Mouse (Mus musculus) adrenal gland, adult (tissue): ENCODE data around the gene Trim8.

Experiments used
- DNase-seq, 2 experiments: peaks; one replicate each; pipeline ENCODE4 v3.0.0; 2022 to 2023; ENCODE audit warnings: low spot score in 1 of 2; ENCODE audit not compliant: inconsistent age in 2 of 2

The Trim8 gene

DNA sequence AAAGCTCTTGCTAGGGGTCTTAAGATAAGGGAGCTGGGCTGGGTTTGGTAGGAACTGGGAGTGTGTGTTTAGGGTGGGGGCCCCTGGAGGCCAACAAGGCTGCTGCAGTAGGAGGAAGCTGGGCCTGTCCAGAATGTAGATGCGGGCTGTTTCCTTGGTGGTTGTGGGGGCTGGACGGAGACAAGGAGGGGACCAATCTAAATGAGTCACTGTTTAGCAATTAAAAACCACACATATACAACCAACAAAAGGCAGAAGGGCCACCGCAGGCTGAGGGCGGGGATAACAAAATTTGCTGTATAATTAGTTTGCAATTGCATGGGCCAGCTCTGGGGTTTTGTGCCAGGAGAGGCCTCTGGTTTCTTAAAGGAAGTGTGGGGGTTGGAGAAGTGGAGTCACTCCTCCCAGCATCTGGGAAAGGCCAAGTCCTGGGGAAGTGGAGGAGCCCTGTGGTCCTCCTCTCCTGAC is 2.6 kb downstream of the Trim8 start:
- DNase-seq = peak in 1 of 2 experiments; percentile 70

- peak in 1 of 2 experiments; percentile 63 for DNase-seq
Measured at GRCm38 (mm10) chr19:46504822-46505417, 3.4 kb downstream of the Trim8 start.

DNA sequence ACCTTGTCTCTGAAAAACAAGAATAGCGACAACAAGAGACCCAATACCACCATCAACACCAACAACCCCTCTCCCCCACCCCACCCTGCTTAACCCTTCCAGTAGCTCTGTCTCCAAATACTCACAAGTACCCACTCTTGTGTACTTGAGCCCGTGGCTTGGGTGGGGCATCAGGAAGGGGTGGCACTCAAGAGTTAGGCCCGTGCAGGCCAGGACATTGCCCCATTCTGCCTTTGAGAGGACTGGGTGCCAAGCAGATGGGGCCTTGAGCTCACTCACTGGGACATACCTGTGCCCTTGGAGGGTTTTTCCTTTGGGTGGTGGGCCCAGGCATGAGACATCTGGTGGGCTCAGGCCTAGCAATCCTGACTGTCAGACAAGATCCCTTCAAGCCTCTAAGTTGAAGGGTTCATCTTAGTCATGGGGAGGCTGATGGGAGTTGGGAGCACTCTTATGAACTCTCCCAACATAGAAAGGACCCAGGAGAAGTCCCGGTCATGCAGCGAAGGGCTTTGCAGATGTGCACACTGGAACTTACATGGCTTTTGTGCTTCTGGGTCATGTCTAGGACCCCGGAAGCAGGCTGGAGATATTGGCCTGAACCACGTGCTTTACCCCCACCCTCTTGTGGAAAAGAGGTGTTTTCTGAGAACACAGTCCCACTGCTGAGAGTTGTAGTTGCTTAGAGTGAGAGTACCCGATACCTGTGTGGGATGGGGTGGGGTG is 4.3 kb downstream of the Trim8 start:
- DNase-seq = peak in 1 of 2 experiments; percentile 52

- DNase-seq = peak in 1 of 2 experiments; percentile 53
Measured at GRCm38 (mm10) chr19:46506372-46506717, 4.8 kb downstream of the Trim8 start.

- peak in 1 of 2 experiments; percentile 54 for DNase-seq
Measured at GRCm38 (mm10) chr19:46507181-46507581, 5.7 kb downstream of the Trim8 start.

- DNase-seq = no peak
Measured at GRCm38 (mm10) chr19:46507806-46508205, 6.3 kb downstream of the Trim8 start.

GRCm38 (mm10) chr19:46508738-46509137 is 7.2 kb downstream of the Trim8 start:
- peak in 1 of 2 experiments; percentile 42 for DNase-seq

DNA sequence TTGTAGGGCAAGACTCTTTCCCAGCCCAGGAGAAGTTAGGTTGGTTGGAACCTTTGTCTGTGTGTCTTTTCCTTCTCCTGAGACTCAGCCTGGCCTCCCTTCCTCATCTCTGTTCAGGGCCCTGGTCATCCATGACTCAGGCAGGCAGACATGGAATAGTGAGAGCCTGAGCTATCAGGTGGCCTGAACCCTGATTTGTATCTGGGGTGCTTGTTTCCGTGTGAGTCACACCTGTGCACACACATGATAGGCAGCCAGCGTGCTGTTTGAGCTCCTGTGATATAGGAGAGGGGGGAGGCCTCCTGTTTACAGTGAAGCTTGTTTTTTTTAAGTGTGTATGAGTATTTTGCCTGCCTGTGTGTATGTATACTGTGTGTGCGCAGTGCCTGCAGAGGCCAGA is 7.7 kb downstream of the Trim8 start:
- DNase-seq = no peak

DNA sequence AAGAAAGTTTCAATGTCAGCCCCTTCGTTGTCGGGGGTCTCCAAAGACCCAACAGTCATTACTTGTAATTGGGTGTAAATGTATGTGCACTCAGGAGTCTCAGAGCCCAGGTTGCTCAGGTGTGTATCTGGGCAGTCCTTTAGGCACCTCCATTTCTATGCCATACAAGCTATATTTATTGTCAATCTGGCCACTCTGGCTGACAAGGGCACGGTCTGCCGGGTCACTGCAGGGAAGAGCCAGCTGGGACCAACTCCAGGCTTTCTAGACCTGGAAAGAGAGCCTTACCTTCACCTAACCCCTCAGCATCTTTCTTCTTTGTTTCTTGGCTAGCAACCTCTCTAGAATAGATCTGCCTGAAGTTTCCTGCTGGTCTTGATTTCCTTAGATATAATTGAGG is 8.2 kb downstream of the Trim8 start:
- peak in 1 of 2 experiments; percentile 44 for DNase-seq

DNA sequence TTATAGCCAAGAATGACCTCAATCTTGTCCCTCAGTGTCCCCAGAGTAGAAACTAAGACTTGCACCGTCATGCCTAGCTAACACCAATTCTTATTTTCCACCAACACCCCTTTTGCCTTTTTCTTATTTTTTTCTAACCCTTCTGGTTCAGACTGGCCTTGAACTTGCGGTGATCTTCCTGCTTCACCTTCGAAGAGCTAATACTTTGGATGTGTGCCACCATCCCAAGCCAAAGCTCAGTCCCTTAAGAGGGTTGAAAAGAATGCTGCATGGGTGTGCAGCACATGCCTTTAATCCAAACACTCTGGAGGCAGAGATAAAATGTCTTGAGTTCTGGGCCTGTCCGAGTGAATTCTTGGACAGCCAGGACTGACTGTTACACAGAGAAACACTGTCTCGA is 8.9 kb downstream of the Trim8 start:
- DNase-seq = peak in 1 of 2 experiments; percentile 47

GRCm38 (mm10) chr19:46510824-46511223 is 9.3 kb downstream of the Trim8 start:
- DNase-seq = no peak

DNA sequence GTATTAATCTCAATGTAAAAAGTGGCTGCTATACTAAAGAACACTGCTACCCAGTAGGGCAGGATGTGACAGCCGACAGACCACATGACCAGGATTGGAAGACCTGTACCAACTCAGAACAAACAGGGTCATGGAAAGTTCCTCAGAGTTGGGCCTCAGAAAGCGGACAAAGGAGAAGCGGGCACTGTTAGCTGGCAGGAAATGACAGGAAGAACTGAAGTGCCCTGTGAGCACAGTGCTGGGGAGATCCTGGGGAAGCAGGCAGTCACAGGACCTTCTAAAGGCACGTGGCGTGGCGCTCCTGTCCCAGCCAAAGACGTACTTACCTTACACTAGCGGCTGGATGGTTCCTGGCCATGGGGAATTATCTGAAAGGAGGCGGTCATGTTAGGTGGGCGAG is 9.8 kb downstream of the Trim8 start:
- peak; percentile 68 to 83 for DNase-seq

- DNase-seq = peak; percentile 31 to 49
Measured at GRCm38 (mm10) chr19:46514387-46514786, 12.9 kb downstream of the Trim8 start.

GRCm38 (mm10) chr19:46515287-46515821 is 13.9 kb downstream of the Trim8 start:
- peak; percentile 19 to 52 for DNase-seq

- peak; percentile 46 to 78 for DNase-seq
Measured at GRCm38 (mm10) chr19:46516667-46517528, 15.4 kb downstream of the Trim8 start.

DNA sequence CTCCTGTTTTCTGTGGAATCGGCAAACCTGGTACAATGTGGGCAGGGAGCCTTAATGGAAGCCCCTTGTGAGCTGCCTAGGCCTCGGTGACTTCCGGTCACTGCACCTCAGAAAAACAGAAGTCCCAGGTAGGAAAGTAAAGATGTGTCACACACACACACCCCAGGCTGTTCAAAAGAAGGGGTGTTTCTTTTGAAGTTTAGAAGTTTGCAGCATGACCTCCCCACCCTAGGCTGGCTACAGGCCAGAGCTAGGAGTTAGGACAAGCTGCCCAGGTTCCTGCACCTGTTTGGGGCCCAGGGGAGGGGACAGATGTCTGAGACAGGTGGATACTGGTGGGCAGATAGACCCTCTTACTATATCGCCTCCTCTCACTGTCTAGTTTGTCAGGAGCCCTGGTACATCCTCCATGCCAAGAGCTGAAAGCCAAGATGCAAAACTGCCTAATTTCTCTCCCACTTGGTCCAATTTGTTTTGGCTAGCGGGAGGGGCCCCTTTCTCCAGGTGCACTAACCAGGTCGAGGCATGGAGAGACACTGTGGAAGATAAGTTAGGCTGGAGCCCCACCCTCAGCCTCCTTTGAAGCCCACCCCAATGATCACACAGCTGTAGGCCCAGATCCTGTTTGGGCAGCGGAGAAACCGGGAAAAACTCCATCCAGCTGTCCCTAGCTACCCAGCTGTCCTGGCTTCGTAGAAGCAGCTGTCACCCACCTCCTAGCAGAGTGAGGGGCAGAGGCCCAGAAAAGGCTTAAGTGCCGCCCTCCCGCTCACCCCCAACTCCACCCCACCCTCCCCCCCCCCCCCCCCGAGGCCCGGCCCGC is 16.2 kb downstream of the Trim8 start:
- DNase-seq = peak; percentile 24 to 60

DNA sequence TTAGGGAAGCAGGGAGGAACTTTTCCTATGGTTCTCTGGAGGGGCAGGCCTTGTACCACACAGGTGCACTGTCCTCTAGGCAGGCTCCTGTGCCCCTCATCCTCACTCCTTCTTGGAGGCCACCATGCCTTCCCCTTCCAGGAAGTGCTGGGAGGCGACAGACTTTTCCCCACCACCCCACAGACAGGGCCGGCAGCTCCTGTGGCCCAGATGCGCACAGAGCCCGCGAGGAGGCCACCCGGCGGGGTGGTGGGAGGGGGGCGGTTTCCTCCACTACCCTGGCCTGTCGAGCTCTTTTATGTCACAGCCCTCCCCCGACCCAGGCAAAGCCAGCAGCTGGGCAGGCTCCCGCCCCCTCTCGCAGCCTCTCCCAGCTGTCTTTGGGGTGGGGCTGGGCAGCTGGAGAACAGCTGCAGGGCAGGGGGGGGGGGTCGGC is 16.9 kb downstream of the Trim8 start:
- peak; percentile 40 to 68 for DNase-seq

- peak; percentile 27 to 52 for DNase-seq
Measured at GRCm38 (mm10) chr19:46518828-46519621, 17.5 kb downstream of the Trim8 start.

DNA sequence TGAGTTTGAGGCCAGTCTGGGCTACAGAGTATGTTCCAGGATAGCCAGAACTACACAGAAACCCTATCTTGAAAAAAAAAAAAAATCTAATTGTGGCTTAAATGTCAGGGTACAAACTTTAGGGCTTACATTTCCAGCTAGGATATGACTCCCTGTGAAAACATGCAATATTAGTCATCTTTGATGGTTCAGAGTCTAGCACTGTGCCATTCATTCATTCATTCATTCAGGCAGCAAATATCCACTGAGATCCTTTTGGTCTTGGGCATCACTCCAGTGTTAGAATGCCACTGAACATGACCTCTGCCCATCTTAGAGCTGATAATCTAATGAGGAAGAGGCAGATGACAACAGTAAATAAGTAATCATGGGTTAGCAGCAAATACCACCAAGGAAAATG is 20.2 kb downstream of the Trim8 start:
- peak in 1 of 2 experiments; percentile 56 for DNase-seq
